Mouse (Mus musculus) frontal cortex, adult 2 months (tissue): ENCODE measurements around the gene Baz2b. TPM values are rescaled to one million over a fixed set of nuclear protein-coding genes. Genes with fewer than 3 reads are reported as not detected.

Experiments used
- DNase-seq, 2 experiments: peaks; one replicate each; pipeline ENCODE4 v3.0.0; 2022; ENCODE audit warnings: low spot score in 1 of 2; ENCODE audit errors: extremely low spot score in 1 of 2
- polyA plus RNA-seq: library from polyadenylated mRNA; depleted of rRNA; stranded (reverse); fragments of >200 nt; gene quantifications from 2 replicates; pipeline ENCODE4 v1.2.3, GENCODE M21; 2012

Gene Baz2b
- polyA plus RNA-seq, 1 experiment = 34.7 TPM

DNA sequence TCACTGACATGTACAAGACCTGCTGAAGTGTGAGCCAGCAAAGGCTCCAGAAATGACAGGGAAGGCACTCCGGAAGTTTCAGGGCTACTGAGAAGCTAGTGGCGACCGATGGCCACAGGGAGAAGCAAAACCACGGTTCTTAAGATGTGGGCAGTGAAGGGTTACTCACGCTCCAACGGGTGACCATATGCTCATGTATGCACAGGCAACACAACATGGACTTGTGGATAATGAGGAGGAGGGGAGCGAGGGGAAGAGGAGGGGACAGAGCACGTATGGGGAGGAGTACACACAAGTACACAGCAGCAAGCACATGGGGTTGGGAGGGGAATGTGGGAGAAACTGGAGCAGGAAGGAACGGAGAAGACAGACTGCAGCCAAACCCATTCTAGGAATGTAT is 239.1 kb downstream of the Baz2b start:
- DNase-seq = no peak

GRCm38 (mm10) chr2:59969099-59969498 is 240.5 kb downstream of the Baz2b start:
- DNase-seq = no peak

GRCm38 (mm10) chr2:59968593-59968992 is 241.0 kb downstream of the Baz2b start:
- DNase-seq = no peak

GRCm38 (mm10) chr2:59966454-59966853 is 243.2 kb downstream of the Baz2b start:
- no peak for DNase-seq

GRCm38 (mm10) chr2:59963011-59963410 is 246.6 kb downstream of the Baz2b start:
- DNase-seq = no peak

DNA sequence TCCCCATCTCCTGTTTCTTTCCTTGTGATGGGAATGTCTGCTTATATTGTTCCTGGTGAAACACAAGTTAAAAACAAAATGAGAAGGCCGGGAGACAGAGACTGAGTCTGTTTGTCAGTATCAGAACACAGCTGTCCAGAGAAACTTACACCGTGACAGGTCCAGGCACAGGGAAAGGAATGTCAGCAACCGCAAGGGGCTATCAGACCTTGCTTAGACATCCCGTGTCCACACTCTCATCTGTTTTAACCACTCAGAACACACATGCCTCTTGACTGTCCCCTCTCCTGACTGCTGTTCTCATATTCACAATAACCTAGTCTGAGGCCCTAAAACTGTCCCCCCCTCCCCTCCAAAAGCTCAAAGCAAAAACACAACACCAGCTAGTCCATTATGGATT is 247.1 kb downstream of the Baz2b start:
- DNase-seq = no peak

DNA sequence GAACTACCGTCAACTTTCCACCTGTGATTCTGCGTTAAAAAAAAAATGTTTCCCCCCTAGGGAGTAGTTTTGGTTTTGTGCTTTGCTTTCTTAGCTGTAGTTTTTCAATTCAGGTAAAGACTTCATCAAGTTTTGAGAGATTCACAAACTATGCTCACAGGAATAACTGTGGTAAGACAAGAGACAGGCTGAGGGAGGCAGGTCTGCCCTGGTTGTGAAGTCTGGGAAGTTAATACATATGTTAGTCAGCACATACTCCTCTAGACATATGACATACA is 249.2 kb downstream of the Baz2b start:
- no peak for DNase-seq

DNA sequence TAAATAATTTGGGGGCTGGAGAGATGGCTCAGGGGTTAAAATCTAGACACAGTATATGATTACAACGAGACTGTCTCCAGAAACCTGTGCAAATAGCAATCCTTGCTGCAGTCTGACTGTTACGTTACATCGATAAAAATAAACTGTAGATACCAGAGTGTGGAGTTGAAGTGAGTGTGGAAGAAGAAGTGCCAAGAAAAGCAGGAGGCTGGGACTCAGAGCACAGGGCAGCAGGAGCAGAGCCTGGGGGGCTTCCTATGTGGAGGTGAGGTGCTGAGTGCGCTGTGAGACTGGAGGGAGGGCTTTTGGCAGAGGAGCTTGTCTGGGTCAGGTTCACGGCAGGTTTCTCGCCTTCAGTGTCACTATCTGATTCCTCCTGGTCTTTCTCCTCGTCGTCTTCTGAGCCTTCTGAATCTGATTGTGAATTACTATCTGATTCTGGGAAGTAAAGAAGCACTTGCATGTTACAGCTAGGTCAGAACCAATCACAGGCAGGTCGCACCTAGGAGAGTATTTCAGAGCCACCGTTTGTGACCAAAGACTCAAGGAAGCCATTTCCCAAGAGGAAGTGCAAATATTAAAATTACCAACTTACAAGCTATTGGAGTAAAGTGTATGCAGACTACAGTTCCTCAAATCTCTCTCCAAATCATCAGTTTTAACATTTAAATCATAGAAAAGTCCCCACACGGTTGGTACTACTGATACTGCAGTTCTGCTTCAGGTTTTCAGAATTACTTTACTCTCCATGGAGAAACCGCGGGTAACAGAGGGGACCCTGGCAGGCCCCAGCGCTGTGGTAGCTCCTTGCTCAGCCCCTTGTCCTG is 249.8 kb downstream of the Baz2b start:
- no peak for DNase-seq

DNA sequence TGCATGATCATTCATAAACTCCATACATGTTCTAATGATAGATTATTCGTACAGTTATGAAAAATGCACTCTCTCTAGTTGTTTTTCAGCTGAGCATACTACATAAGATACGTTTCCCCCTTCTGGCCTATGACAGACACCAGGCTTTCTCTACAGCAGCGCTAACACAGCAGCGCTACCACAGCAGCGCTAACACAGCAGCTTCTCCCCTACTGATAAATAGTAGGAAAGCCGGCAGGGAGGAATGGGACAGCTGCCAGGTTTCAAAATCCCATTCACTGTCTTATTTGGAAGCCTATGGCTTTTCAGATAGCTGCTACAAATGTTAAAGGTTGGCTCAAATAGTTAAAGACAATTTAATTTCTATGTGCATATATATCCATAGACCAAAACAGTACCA is 251.1 kb downstream of the Baz2b start:
- DNase-seq = no peak

- no peak for DNase-seq
Measured at GRCm38 (mm10) chr2:59955916-59956315, 253.7 kb downstream of the Baz2b start.

DNA sequence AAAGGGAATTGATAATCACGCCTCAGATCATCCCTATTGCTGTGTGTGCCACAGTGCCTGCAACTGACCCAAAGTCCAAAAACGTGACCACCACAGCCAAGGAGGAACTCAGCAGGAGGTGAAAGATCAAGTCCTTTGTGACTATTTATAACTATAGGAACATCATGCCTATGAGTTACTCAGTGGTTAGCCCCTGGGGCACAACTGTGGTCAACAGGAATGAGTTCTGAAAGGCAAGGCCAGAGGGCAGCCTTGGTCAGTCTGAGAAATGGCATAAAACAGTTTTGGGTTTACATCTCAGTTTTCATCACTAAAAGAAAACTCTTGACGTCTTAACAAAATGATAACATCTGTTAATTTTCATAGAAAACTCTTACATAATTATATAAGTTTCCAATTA is 254.8 kb downstream of the Baz2b start:
- DNase-seq = no peak

DNA sequence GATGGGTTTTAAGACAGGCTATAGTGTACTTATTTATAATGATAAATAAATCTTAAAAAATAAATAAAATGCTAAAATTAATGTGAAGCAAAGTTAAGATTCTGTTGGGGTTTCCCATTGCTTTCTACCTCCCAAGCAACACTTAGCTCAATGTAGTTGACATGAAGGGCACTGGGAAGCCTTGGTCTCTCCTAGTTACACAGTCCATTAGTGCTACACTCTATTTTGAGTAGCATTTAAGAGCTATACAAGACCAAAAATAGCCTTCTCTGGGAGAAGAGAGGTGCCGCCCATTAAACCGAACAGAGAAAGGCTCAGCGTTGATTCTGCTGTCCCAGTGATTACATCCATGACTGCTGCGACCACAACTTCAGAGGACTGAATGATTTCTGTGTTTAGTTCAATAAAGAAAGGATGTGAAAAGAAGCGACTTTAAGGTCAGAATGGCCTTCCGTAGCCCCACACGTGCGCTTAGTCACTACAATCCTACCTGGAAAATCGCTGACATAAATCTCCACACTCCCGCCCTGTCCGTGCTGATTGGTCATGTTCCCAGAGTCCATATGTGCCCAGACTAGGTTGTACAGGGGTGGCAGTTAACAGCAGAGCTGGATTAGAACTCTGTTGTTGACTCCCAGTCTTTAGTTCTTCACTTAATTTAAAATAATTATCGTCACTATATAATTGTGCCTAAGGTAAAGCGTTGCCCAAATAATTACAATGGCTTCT is 257.2 kb downstream of the Baz2b start:
- DNase-seq = no peak

- DNase-seq = no peak
Measured at GRCm38 (mm10) chr2:59951706-59952105, 257.9 kb downstream of the Baz2b start.

GRCm38 (mm10) chr2:59951127-59951526 is 258.5 kb downstream of the Baz2b start:
- no peak for DNase-seq

GRCm38 (mm10) chr2:59936296-59936695 is 273.3 kb downstream of the Baz2b start:
- DNase-seq = no peak

DNA sequence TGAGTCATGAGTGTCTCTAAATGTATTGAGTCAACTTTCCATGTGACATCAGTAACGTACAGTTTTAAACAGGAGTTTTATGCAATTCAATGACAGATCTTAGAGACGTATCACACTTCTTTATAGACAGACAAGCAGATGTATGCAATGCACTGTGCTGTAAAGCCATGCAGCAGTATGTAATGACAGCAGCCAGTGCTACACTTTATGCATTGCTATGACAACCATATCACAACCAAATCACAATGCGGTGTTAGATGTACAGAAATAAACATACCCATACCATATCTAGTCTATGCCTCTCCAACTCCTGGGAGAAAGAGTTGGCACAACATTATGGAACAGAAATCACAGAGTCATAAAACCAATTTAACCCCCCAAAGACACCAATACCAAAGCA is 276.5 kb downstream of the Baz2b start:
- no peak for DNase-seq

- DNase-seq = no peak
Measured at GRCm38 (mm10) chr2:59932244-59932643, 277.4 kb downstream of the Baz2b start.

GRCm38 (mm10) chr2:59913610-59914009 is 296.0 kb downstream of the Baz2b start:
- no peak for DNase-seq

DNA sequence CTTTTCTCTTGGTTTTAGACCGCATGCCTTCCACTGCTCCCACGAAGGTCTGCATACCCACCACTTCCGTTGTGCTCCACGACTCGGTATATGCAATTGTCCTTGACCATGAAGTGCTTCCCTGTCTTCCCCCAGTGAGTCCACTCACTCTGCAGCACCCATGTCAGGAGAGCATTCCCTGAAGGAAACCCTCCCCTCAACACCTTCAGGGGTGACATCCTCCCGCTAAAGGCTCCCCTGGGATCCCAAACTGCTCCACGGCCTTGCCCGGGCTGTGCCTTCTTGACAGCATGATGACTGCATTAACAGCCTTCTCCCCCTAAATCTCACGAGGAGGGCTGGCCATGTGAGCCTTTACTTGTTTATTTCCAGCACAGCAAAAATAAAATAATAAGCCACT is 301.6 kb downstream of the Baz2b start:
- DNase-seq = no peak

- no peak for DNase-seq
Measured at GRCm38 (mm10) chr2:59904007-59904406, 305.6 kb downstream of the Baz2b start.

DNA sequence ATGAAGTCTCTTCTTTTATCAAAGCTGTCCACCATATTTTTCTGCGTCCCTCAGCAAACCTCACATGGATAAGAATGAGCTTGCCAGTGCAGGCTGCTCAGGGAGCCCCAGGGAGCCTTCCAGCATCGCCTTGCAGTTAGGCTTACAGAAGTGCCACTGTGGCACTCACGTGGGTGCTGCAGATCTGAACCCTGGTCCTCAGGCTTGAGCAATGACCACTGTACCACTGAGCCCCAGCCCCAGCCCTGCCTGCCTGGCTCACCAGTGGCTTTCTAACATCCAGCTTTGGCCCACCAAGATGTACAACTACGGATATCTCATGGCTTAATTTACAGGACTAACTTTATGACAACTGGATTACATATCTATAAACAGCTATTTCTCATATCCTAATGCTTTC is 311.0 kb downstream of the Baz2b start:
- DNase-seq = no peak

DNA sequence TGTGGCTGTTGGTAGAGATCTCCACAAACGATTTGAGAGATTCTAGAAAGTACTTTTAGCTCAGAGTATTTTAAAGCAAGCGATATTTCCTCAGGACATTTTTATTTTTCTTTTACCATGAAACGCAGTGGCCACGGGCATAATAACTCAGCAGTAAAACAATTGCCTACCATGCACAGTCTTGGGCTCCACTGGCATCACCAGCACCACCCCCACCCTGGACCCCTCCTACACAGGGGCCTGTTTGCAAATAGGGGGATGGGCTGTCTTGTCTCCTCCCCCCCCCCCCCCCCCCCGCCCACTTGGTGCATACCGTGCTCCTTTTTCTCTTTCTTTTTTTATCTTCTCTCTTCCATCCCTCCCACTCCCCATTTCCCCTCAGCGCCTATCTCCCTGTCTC is 311.5 kb downstream of the Baz2b start:
- DNase-seq = no peak
